In genomic region chr15:86214549-86215201, GRCm38 (mm10) we compare ENCODE assay signal across 8 mouse cellular contexts. TPM values are rescaled to one million over a fixed set of nuclear protein-coding genes. Genes with fewer than 3 reads are reported as not detected.
DNase-seq lines count a peak whose midpoint lies in the region; ATAC-seq and TF ChIP-seq lines count a peak whose summit lies in the region.

No protein-coding gene starts in this region.

- H3K36me3 ChIP-seq in thymus, adult 2 months (ENCODE audit: control insufficient read depth, insufficient read depth, low read length), result no peaks in the 10 kb centered on the region
- H3K36me3 ChIP-seq in liver, embryonic 12.5 days, result peaks cover 15% of the 10 kb centered on the region; the same call in 1 of the 2 replicates
- H3K36me3 ChIP-seq in stomach, postnatal 0 days (ENCODE audit: control insufficient read depth, insufficient read depth, low read length), result no peaks in the 10 kb centered on the region

- WGBS in cerebellum, adult 2 months, result 12% methylated on average over 25 of the region's 25 CpGs
- WGBS in thymus, adult 2 months, result 2% methylated on average over 25 of the region's 25 CpGs
- 9% methylated on average over 25 of the region's 25 CpGs for WGBS in liver, embryonic 12.5 days (ENCODE audit: insufficient replicate concordance)
- WGBS in stomach, postnatal 0 days, result 8% methylated on average over 25 of the region's 25 CpGs

- peak in 1 of 2 experiments; percentile 32 for DNase-seq in cerebellum, adult 2 months
- no peak for DNase-seq in cerebellum, postnatal 10 days
- DNase-seq in thymus, adult 2 months, result no peak
- no peak for DNase-seq in thymus, postnatal 14 days
- no peak for DNase-seq in stomach, postnatal 0 days (ENCODE audit: low spot score)
- no peak for DNase-seq in frontal cortex, postnatal 36 days (ENCODE audit: low spot score in 2 of 2)

- H3K9ac ChIP-seq in liver, embryonic 12.5 days, result peak overlapping the region; percentile 88
- H3K9ac ChIP-seq in stomach, postnatal 0 days (ENCODE audit: low read length), result peak overlapping the region; percentile 91

- H3K4me1 ChIP-seq in cerebellum, adult 2 months (ENCODE audit: control insufficient read depth, insufficient read depth, low read length), result peaks cover 19% of the 10 kb centered on the region
- peaks cover 7% of the 10 kb centered on the region for H3K4me1 ChIP-seq in thymus, adult 2 months (replicated peaks; ENCODE audit: control insufficient read depth, insufficient read depth, low read length)
- H3K4me1 ChIP-seq in liver, embryonic 12.5 days, result peaks cover 38% of the 10 kb centered on the region
- peaks cover 10% of the 10 kb centered on the region; the same call in 1 of the 2 replicates for H3K4me1 ChIP-seq in stomach, postnatal 0 days (replicated peaks; ENCODE audit: control insufficient read depth, insufficient read depth)

- peak overlapping the region; percentile 97 for H3K4me2 ChIP-seq in liver, embryonic 12.5 days
- peak overlapping the region; percentile 99 for H3K4me2 ChIP-seq in stomach, postnatal 0 days (replicated peaks; ENCODE audit: low read depth)

- no peak for TF ChIP-seq CTCF in cerebellum, adult 2 months (IDR thresholded peaks at IDR 0.05; ENCODE audit: borderline replicate concordance, insufficient read depth, low read depth, low read length)
- no peak for TF ChIP-seq CTCF in thymus, adult 2 months (IDR thresholded peaks at IDR 0.05; ENCODE audit: borderline replicate concordance, control insufficient read depth, extremely low read depth, insufficient read depth, low read length, poor library complexity)
- TF ChIP-seq CTCF in stomach, postnatal 0 days (IDR thresholded peaks at IDR 0.05; ENCODE audit: low read depth), result no peak

- H3K4me3 ChIP-seq in cerebellum, adult 2 months (replicated peaks; ENCODE audit: insufficient read depth, low read depth, low read length), result peak overlapping the region; percentile 87
- peak overlapping the region; percentile 78 for H3K4me3 ChIP-seq in thymus, adult 2 months (ENCODE audit: control insufficient read depth, insufficient read depth, low read length)
- H3K4me3 ChIP-seq in liver, embryonic 12.5 days, result peak overlapping the region; percentile 95
- H3K4me3 ChIP-seq in stomach, postnatal 0 days (ENCODE audit: low read depth, low read length), result peak overlapping the region; percentile 80

- TF ChIP-seq EP300 in stomach, postnatal 0 days (optimal IDR thresholded peaks at IDR 0.05), result no peak

- ATAC-seq in liver, embryonic 12.5 days, result peak; percentile 64; the same call in 1 of the 2 replicates
- 0 out of 2 replicates have a peak, but pooled peaks have one; percentile 6 for ATAC-seq in stomach, postnatal 0 days (ENCODE audit: low FRiP score, low TSS enrichment)
- no peak for ATAC-seq in inflammation-experienced regulatory T-cells, adult 6 months

- H3K9me3 ChIP-seq in liver, embryonic 12.5 days (replicated peaks), result no peaks in the 10 kb centered on the region
- H3K9me3 ChIP-seq in stomach, postnatal 0 days (ENCODE audit: control insufficient read depth, low read length), result no peaks in the 10 kb centered on the region

- TF ChIP-seq POLR2A in cerebellum, adult 2 months (IDR thresholded peaks at IDR 0.05; ENCODE audit: borderline replicate concordance, insufficient read depth, low read length), result no peak
- no peak for TF ChIP-seq POLR2A in thymus, adult 2 months (IDR thresholded peaks at IDR 0.05; ENCODE audit: control insufficient read depth, extremely low read depth, insufficient read depth, low read length, poor library complexity)

- H3K27me3 ChIP-seq in cerebellum, adult 2 months (ENCODE audit: control insufficient read depth, insufficient read depth, low read length), result no peaks in the 10 kb centered on the region
- no peaks in the 10 kb centered on the region for H3K27me3 ChIP-seq in thymus, adult 2 months (ENCODE audit: control insufficient read depth, insufficient read depth, low read length)
- H3K27me3 ChIP-seq in liver, embryonic 12.5 days (replicated peaks), result no peaks in the 10 kb centered on the region
- no peaks in the 10 kb centered on the region for H3K27me3 ChIP-seq in stomach, postnatal 0 days (ENCODE audit: control insufficient read depth, insufficient read depth, low read length)

- peak overlapping the region; percentile 31; the same call in 1 of the 2 replicates for H3K27ac ChIP-seq in cerebellum, adult 2 months (ENCODE audit: insufficient read depth, low read length)
- H3K27ac ChIP-seq in thymus, adult 2 months (ENCODE audit: control insufficient read depth, insufficient read depth, low read length), result no peak overlapping the region
- H3K27ac ChIP-seq in liver, embryonic 12.5 days, result peak overlapping the region; percentile 83
- H3K27ac ChIP-seq in stomach, postnatal 0 days (replicated peaks), result peak overlapping the region; percentile 93

RNA-seq across cellular contexts. Expression of gene Tbc1d22a, which starts 0.4 kb away (rescaled TPM):
- 23.0 and 23.3 TPM in 2 replicates for polyA plus RNA-seq in cerebellum, adult 2 months (2012; rRNA removed)
- 53.1 and 56.5 TPM in 2 replicates for polyA plus RNA-seq in thymus, adult 2 months (2012; rRNA removed)
- polyA plus RNA-seq in liver, embryonic 12.5 days (2016; fragmentation: Nextera tagmentation; extraction: Ambion mirVana), result 8.8 and 9.2 TPM in 2 replicates
- polyA plus RNA-seq in stomach, postnatal 0 days (2015; fragmentation: Nextera tagmentation; extraction: Ambion mirVana), result 8.7 TPM in 2 replicates
- polyA plus RNA-seq in inflammation-experienced regulatory T-cells, adult 6 months (2017; shearing (Covaris generic)), result 10 to 100 TPM; 10.6 to 12.5 (median 11.6) TPM

RNA-seq across cellular contexts. Expression of gene Cerk, which starts 28.7 kb away (rescaled TPM):
- polyA plus RNA-seq in cerebellum, adult 2 months (2012; rRNA removed), result 152 and 159 TPM in 2 replicates
- polyA plus RNA-seq in thymus, adult 2 months (2012; rRNA removed), result 178 and 180 TPM in 2 replicates
- 5.7 and 5.9 TPM in 2 replicates for polyA plus RNA-seq in liver, embryonic 12.5 days (2016; fragmentation: Nextera tagmentation; extraction: Ambion mirVana)
- 4.6 and 5.2 TPM in 2 replicates for polyA plus RNA-seq in stomach, postnatal 0 days (2015; fragmentation: Nextera tagmentation; extraction: Ambion mirVana)
- 1 to 10 TPM; 2.3 to 6.6 (median 5.9) TPM for polyA plus RNA-seq in inflammation-experienced regulatory T-cells, adult 6 months (2017; shearing (Covaris generic))

Comparison
In these comparisons a context has a peak if more than half of its experiments do, and no peak if none do; other contexts are left out.
1. RNA of gene Cerk, which starts 28.7 kb away (polyA plus RNA-seq): 178 to 180 TPM in thymus, adult 2 months and 152 to 159 TPM in cerebellum, adult 2 months; 2.3 to 6.6 TPM in inflammation-experienced regulatory T-cells, adult 6 months, 5.7 to 5.9 TPM in liver, embryonic 12.5 days and 4.6 to 5.2 TPM in stomach, postnatal 0 days; every median in the first group is over 10 times any median in the second.
2. Peak in every context shown above with its lines, with median percentiles within 50 percentile points of each other: H3K4me3 ChIP-seq.